Mouse (Mus musculus) ovary, postnatal 14 days (tissue): ENCODE measurements around the gene Baiap3.
"Not testable (repeated sequence)": the region's sequence is repeated elsewhere in the genome, so short reads cannot be mapped to it uniquely, and the experiment has no call there.

ENCODE experiments used
- DNase-seq: peaks from one replicate; pipeline ENCODE4 v3.0.0; 2022; ENCODE audit warnings: low spot score

Gene Baiap3

DNA sequence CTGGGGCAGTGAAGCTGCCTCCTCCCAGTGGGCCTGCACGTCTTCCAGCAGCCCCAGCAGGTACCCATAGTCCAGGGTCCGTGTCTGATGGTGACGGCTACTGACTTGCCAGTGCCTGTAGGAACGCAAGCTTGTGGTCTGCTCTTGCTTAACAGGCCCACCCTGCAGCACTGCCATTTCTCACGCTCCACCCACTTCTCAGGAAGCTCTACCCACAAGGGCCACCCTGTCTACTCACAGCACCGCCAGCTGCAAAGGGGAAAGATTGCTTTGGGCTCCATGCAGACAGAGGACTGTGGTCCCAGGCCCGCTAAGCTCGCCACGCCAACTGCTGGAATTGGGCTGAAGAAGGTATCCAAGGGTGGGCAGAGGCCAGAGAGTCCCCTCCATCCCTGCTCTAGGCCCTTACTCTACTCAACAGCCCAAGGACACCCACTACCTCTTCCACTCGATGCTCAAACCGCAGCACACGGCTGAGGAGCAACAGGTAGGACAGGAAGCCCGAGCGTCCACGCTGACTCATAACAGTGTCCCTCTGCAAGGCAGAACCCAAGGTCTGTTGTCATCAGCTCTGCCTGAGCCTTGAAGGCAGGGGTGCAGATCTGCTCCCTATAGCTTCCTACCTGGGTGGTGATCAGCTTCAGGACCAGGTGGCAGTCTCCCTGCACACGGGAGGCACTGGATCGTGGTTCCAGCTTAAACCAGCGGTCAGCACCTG is 8.0 kb downstream of the Baiap3 start:
- no peak for DNase-seq

GRCm38 (mm10) chr17:25244239-25244638 is 11.9 kb downstream of the Baiap3 start:
- no peak for DNase-seq

DNA sequence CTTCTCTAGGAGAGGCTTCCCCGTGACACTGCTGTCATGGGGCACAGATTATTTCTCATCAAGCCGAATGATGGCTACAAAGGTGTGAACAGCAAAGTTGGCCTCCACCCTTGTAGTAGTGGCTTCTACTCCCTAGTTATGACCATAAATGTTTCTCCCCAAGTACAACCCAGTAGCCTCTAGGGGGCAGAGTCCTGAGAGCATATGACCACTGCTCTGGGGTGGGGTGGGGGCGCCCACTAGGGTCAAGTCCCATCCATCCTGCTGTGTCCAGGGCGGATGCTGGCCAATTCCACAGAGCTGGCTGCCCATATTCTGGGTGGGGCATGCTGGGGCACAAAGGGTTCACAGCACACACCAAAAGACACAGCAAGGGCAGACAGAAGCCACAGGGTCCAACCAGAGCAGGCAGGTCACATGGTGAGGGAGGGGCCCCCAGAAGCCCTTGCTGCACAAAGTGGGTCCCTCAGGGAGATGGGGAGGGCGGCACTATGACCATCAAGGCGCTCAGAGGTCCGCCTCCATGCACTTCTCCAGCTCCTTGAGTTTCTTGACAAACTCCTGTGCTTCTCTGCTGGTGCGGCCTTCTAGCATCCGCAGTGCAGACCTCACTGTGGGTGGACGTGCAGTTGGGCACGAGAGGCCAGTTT is 12.9 kb downstream of the Baiap3 start:
- no peak for DNase-seq

GRCm38 (mm10) chr17:25239695-25240636 is 16.2 kb downstream of the Baiap3 start, which contains the start of the genes Gnptg and Tsr3:
Gene Gnptg (minus strand): TSS chr17:25240124.
Gene Tsr3 (plus strand): TSS chr17:25240170.
- peak; percentile 70 for DNase-seq

DNA sequence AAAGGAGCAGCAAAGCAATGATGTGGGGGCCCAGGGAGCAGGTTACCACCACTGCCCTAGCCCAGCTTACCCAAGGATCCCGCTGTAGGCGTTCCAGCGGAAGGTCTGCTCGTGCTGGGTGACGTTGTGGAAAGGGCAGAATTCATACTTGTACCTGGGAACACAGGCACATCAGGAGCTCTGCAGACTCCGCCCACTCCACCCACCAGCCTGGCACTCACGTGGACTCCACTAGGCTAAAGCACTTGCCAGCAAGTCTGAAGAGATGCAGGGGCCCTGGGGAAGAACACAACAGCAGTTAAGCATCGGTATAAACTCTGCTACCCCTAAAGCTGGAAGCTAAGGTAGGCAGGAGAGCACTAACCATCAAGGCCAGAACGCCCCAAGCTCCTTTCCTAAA is 20.5 kb downstream of the Baiap3 start:
- DNase-seq = no peak

- not testable (repeated sequence) for DNase-seq
Measured at GRCm38 (mm10) chr17:25231621-25232020, 24.5 kb downstream of the Baiap3 start.

DNA sequence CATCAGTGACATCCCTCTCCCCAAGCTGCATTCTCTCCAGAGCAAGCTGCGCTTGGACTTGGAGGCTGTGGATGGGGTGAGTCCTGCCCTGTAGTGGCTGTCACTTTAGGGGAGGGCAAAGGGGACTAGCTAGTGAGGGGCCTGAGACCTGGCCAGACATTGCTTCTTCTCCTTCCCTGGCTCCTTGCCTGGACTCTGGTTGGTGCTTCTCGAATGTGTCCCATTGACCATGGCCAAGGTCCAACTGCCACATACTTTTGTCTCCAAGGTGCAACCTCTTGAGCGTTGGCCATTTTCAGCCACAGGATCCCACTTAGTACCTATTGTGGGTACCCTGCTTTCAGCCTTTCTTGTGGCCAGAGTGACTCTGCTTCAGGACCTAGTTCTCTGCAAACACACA is 25.5 kb downstream of the Baiap3 start:
- DNase-seq = no peak

DNA sequence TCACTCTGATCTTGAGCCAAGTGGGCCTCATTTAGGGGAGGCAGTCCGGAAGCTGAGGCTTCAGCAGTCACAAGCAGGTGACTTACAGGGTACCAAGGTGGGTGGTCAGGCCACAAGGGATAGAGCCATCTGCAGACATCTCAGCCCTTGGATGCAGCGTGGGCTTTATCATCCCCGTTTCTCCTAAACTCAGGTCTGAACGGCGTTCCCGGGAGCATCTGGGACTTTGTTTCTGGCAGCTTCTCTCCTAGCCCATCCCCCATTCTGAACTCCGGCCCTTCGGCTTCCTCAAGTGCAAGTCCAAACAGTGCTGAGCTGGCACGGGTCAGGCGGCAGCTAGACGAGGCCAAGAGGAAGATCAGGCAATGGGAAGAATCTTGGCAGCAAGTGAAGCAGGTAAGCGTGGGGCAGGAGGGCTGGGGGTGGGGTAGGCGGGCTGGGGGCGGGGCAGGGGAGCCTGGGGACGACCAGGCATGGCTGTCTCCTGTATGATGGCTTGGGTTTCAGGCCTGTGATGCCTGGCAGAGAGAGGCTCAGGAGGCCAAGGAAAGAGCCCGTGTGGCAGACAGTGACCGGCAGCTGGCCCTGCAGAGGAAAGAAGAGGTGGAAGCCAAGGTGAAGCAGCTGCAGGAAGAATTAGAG is 26.0 kb downstream of the Baiap3 start:
- not testable (repeated sequence) for DNase-seq

GRCm38 (mm10) chr17:25227991-25228390 is 28.2 kb downstream of the Baiap3 start:
- DNase-seq = no peak

DNA sequence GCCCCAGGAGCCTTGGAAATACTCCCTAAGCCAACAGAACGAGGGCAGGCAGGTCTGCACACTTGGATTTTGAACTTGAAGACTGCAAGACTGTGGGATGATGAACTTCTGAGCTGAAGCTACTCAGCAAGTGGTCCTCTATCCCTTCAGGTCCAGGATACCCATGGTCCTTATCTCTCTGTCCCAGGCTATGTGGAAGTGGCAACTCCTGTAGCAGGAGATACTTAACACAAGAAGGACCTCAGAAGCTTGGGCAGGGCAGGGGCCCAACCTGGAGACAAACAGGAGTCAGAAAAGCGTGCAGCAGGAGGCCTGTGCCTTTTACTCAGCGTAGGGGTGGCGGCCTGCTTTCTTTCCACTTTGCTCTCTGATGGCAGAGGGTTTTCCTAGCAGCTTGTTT is 30.5 kb downstream of the Baiap3 start:
- no peak for DNase-seq

DNA sequence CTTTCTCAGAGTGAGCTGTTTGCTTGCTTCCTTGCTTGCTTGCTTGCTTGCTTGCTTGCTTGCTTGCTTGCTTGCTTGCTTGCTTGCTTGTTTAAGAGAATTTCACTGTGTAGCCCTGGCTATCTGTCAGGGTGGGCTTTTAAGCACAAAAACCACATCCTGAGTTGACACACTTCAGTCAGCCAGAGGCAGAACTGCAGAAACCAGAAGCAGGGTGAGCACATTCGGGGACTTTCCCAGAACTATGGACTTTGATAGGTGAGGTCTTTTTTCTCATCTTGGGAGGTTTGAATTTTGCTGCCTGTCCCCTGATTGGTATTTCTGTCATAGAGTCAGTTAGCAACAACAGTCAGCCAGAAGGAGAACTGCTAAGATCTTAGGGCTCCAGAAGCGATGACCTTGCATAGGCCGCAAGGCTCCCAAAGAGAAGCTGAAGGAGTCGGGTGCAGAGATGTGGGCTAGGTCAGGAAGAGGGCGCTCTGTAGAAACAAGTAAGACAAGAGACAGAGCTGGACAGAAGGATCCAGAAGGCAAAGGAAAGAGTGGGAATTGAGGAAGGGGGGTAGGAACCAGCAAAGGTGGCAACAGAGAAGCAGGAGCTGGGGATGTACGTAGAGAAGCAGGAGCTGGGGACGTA is 31.5 kb downstream of the Baiap3 start:
- DNase-seq = no peak

GRCm38 (mm10) chr17:25222951-25223601 is 33.1 kb downstream of the Baiap3 start:
- no peak for DNase-seq

DNA sequence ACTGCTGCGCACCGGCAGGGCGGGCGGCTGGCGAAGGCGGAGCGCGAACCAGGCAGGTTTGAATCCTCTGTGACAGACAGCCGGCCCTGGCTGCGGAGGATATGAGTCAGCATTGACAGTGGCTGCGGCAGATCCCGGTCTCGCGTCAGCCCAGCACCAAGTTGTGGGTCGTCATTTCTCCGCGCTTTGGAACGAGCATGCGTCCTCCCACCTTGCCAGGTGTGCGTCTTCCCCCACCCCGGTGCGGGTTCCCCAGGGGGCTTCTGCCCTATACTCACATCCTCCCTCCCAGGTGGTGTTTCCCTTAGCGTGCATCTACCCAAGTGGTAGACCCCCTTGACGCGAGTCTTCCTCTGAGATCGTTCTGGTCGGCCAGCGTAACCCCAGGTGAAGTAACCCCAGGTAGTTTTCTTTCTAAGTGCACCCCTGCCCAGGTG is 33.6 kb downstream of the Baiap3 start:
- not testable (repeated sequence) for DNase-seq

- peak; percentile 39 for DNase-seq
Measured at GRCm38 (mm10) chr17:25221821-25222503, 34.2 kb downstream of the Baiap3 start.

GRCm38 (mm10) chr17:25220746-25221145 is 35.4 kb downstream of the Baiap3 start:
- DNase-seq = no peak

- no peak for DNase-seq
Measured at GRCm38 (mm10) chr17:25219492-25220295, 36.5 kb downstream of the Baiap3 start.

DNA sequence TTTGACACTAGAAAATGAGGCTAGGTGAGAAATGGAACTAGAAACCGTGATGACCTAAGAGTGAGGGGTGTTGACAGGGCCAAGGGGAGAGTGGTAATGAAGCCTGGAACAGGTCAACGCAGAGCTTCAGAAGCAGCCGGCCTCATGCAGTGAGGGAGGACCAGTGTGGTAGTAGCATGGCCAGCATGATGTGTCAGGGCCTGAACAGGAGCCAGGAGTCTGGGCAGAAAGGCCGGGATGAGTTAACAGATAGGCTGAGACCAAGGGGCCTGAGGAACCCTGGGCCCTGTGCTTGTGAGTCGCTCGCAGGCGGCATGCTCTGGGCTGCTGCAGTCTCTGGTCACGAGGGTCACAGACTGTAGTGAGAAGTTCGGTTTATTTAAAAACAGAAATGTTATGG is 37.2 kb downstream of the Baiap3 start:
- DNase-seq = no peak

DNA sequence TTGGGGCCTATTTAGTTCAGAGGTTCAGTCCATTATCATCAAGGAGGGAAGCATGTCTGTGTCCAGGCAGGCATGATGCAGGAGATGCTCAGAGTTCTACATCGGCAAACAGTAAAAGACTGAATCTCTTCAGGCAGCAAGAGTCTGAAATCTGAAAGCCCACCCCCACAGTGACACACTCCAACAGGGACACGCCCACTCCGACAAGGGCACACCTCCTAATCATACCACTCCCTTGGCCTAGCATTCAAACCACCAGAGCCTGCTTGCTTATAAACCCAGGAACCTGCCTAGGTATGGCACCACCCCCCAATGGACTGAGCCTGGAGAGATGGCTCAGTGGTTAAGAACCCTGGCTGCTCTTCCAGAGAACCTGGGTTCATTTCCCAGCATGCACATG is 40.7 kb downstream of the Baiap3 start:
- no peak for DNase-seq

DNA sequence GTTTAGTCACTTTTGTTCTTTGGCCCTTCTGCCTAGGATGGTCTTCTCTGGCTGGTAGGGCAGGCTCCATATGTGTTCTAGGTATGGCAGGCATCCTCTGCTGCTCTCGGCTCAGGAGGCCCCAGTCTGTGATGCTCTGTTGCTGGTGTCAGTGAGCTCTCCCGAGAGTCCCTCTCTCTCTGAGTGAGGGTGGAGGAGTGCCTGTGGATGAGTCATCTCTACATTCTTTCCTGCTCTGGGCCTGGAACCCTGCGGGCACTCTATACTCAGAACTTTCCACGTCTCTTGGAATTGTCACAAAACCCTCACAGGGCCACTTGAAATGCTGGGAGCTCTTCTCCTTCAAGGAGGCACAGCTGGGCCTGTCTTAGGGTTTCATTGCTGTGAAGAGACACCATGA is 44.5 kb downstream of the Baiap3 start:
- DNase-seq = no peak
